Mouse (Mus musculus) limb, embryonic 14.5 days (tissue): ENCODE measurements at regions not wholly inside any gene's neighbourhood (a gene's known extent, or its start where the extent isn't known, plus 50 kb on each side); places are given as distances from the start of the nearest gene placed in this dataset.
A peak's percentile ranks its signal among the peaks of the same experiment; 100 is the strongest.

Experiments used
- ATAC-seq: fragments of 200-750 bp; cut with Nextera tagmentation; 2 replicates; pipeline ENCODE4 v1.8.0; 2017; ENCODE audit warnings: low read depth, moderate number of reproducible peaks, moderate TSS enrichment; ENCODE audit not compliant: low FRiP score
- DNase-seq: peaks from one replicate; pipeline ENCODE4 v3.0.0-alpha.2; 2015; ENCODE audit warnings: low spot score
- H3K27ac ChIP-seq: fragments of 300-500 bp; sonication (generic); replicated peaks from 2 replicates; pipeline ENCODE4 v1.5.1; 2014; ENCODE audit warnings: low read depth, mild to moderate bottlenecking, low read length, moderate library complexity, mixed read lengths
- H3K27me3 ChIP-seq: fragments of 300-500 bp; sonication (generic); 2 replicates; pipeline ENCODE4 v1.6.1; 2014; ENCODE audit warnings: low read length, mixed read lengths; ENCODE audit not compliant: control insufficient read depth, insufficient read depth
- H3K36me3 ChIP-seq: fragments of 300-500 bp; sonication (generic); 2 replicates; pipeline ENCODE4 v1.6.1; 2014; ENCODE audit warnings: mild to moderate bottlenecking, low read length, moderate library complexity, mixed read lengths; ENCODE audit not compliant: control insufficient read depth, insufficient read depth
- H3K4me1 ChIP-seq: fragments of 300-500 bp; sonication (generic); 2 replicates; pipeline ENCODE4 v1.6.1; 2014; ENCODE audit warnings: antibody characterized with exemption, low read length, mixed read lengths; ENCODE audit not compliant: control insufficient read depth, insufficient read depth
- H3K4me2 ChIP-seq: fragments of 300-500 bp; sonication (generic); replicated peaks from 2 replicates; pipeline ENCODE4 v1.6.1; 2014; ENCODE audit warnings: low read depth, mild to moderate bottlenecking, low read length, moderate library complexity; ENCODE audit not compliant: severe bottlenecking
- H3K4me3 ChIP-seq: fragments of 300-500 bp; sonication (generic); replicated peaks from 2 replicates; pipeline ENCODE4 v1.5.1; 2014; ENCODE audit warnings: low read length
- H3K9ac ChIP-seq: fragments of 300-500 bp; sonication (generic); 2 replicates; pipeline ENCODE4 v1.6.1; 2014; ENCODE audit warnings: mild to moderate bottlenecking, low read depth, low read length, moderate library complexity; ENCODE audit not compliant: severe bottlenecking
- H3K9me3 ChIP-seq: fragments of 300-500 bp; sonication (generic); 2 replicates; pipeline ENCODE4 v1.6.1; 2016; ENCODE audit warnings: low read length; ENCODE audit not compliant: control insufficient read depth
- POLR2A ChIP-seq: fragments of 200-500 bp; IDR thresholded peaks from 2 replicates; pipeline ENCODE4 v1.8.0; 2012; ENCODE audit warnings: inconsistent platforms, mild to moderate bottlenecking, moderate library complexity, borderline replicate concordance; ENCODE audit not compliant: insufficient read depth, insufficient read length; ENCODE audit errors: extremely low read depth
- WGBS: fragments of 180-500 bp; shearing (Covaris S2); extraction: QIAGEN DNeasy Blood & Tissue Kit; methylation state at CpG from one replicate; pipeline ENCODE4 v1.1.7; 2014; 5-methylcytosine and 5-hydroxymethylcytosine counted together

DNA sequence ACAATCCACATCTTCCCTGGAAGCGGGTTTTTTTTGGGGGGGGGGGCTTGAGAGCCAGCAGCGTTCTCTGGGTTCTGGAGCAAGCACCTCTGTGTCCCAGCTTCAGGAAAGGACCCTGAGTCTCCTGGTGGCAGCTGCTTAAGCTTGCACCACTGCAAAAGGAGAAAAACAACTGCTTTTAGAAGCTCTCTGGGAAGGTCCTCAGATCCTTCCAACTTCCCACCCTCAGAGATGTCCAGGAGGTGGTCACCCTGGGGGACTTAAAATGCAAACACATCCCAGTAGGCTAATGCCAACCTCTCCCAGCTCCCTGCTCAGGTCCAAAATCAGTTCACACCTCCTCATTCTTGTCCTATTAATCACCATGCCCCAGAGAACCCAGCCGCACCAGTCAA, 153.7 kb downstream of the Cdc5l start:
- Histone ChIP-seq H3K9me3 (no peaks in the 10 kb centered on the region), H3K4me1 (peaks cover 12% of the 10 kb centered on the region), H3K4me2 (peak overlapping the region; percentile 32; the same call in 1 of the 2 replicates), H3K9ac (no peak overlapping the region), H3K4me3 (no peak overlapping the region), H3K36me3 (no peaks in the 10 kb centered on the region), H3K27ac (no peak overlapping the region), H3K27me3 (0 out of 2 replicates have a peak, but pooled peaks cover 5% of the 10 kb centered on the region)
- DNase-seq: no peak
- ATAC-seq: no peak
- 8% methylated on average over 3 of the region's 3 CpGs for WGBS
- no peak for TF ChIP-seq POLR2A

- Histone ChIP-seq H3K4me3 (no peak overlapping the region), H3K27me3 (0 out of 2 replicates have a peak, but pooled peaks cover 5% of the 10 kb centered on the region), H3K36me3 (no peaks in the 10 kb centered on the region), H3K4me1 (peaks cover 12% of the 10 kb centered on the region), H3K9ac (no peak overlapping the region), H3K27ac (no peak overlapping the region), H3K4me2 (peak overlapping the region; percentile 32; the same call in 1 of the 2 replicates), H3K9me3 (no peaks in the 10 kb centered on the region)
- DNase-seq: peak; percentile 22
- WGBS: 7% methylated on average over 13 of the region's 13 CpGs
- no peak for ATAC-seq
- TF ChIP-seq POLR2A: no peak
Observed at GRCm38 (mm10) chr17:45279075-45279810, 154.3 kb downstream of the Cdc5l start.

DNA sequence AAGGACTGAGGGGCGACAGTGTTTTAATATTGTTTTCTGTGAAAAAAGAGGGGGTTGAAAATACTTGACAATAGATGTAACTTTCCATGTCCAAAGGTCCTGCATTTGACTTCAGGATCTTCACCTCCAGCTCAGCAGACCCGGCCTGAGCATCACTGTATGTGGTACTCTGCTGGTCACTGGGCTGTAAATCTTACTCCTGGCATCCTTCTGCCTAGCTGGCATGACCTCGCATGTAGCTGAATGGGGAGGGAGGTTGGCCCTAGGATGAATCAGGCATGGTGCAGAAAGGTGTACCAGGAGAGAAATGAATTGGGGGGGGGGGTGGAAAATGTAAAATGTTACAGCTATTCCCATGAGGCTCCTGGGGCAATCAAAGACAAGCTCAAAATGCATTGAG, 156.0 kb downstream of the Cdc5l start:
- TF ChIP-seq POLR2A: no peak
- Histone ChIP-seq H3K36me3 (no peaks in the 10 kb centered on the region), H3K9me3 (no peaks in the 10 kb centered on the region), H3K9ac (no peak overlapping the region), H3K27me3 (0 out of 2 replicates have a peak, but pooled peaks cover 5% of the 10 kb centered on the region), H3K4me3 (no peak overlapping the region), H3K4me2 (no peak overlapping the region), H3K27ac (no peak overlapping the region), H3K4me1 (peaks cover 12% of the 10 kb centered on the region)
- ATAC-seq (no peak), DNase-seq (no peak)
- WGBS: 66% methylated on average over 3 of the region's 3 CpGs

- no peak overlapping the region for H3K4me3 ChIP-seq
- no peaks in the 10 kb centered on the region for H3K9me3 ChIP-seq
- WGBS: 72% methylated on average over 12 of the region's 12 CpGs
- no peak overlapping the region for H3K9ac ChIP-seq
- DNase-seq: no peak
- TF ChIP-seq POLR2A: no peak
- H3K36me3 ChIP-seq: no peaks in the 10 kb centered on the region
- H3K4me2 ChIP-seq: no peak overlapping the region
- H3K27me3 ChIP-seq: 0 out of 2 replicates have a peak, but pooled peaks cover 5% of the 10 kb centered on the region
- H3K4me1 ChIP-seq: peaks cover 12% of the 10 kb centered on the region
- no peak for ATAC-seq
- no peak overlapping the region for H3K27ac ChIP-seq
Observed at GRCm38 (mm10) chr17:45276686-45277405, 156.7 kb downstream of the Cdc5l start.

DNA sequence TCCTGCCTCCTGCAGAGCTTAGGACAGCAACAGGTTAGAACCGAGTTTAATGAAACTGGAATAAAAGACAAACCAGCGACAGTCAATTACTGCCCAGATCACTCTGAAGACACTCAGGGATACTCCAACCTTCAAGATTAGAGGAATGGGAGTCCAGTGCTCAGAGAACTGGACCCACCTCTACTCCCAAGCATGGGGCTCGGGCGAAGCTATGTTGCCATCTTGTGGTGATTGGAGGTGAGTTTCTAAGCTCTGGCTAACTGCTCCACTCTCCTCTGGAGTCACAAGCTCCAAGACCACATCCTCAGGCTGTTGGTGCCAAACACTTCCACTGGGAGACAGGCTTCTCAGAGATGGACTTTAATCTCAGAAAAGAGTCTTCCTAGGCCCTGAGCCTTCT, 158.6 kb downstream of the Cdc5l start:
- Histone ChIP-seq H3K27me3 (0 out of 2 replicates have a peak, but pooled peaks cover 5% of the 10 kb centered on the region), H3K27ac (no peak overlapping the region), H3K36me3 (no peaks in the 10 kb centered on the region), H3K9ac (no peak overlapping the region), H3K4me2 (no peak overlapping the region), H3K4me1 (peaks cover 11% of the 10 kb centered on the region), H3K9me3 (0 out of 2 replicates have a peak, but pooled peaks cover 8% of the 10 kb centered on the region), H3K4me3 (no peak overlapping the region)
- WGBS: 76% methylated on average over 4 of the region's 4 CpGs
- no peak for DNase-seq
- no peak for TF ChIP-seq POLR2A
- ATAC-seq: no peak
